Mouse (Mus musculus) heart, postnatal 25 days (tissue): ENCODE measurements around the gene Apol7c. TPM values are rescaled to one million over a fixed set of nuclear protein-coding genes. Genes with fewer than 3 reads are reported as not detected.
A peak's percentile ranks its signal among the peaks of the same experiment; 100 is the strongest.
"Not testable (repeated sequence)": the region's sequence is repeated elsewhere in the genome, so short reads cannot be mapped to it uniquely, and the experiment has no call there.

Source experiments
- DNase-seq: peaks from one replicate; pipeline ENCODE4 v3.0.0; 2022; ENCODE audit warnings: low spot score
- intact Hi-C: fragments of 180-260 bp; cut with DNase I; formaldehyde crosslinking; loops from one replicate; pipeline ENCODE4 v1.15.1; 2025
- total RNA-seq, 2 experiments: library from RNA; stranded (reverse); gene quantifications; 2 replicates each; pipeline ENCODE4 v1.2.3; 2021

Gene Apol7c
- not detected for total RNA-seq

DNA sequence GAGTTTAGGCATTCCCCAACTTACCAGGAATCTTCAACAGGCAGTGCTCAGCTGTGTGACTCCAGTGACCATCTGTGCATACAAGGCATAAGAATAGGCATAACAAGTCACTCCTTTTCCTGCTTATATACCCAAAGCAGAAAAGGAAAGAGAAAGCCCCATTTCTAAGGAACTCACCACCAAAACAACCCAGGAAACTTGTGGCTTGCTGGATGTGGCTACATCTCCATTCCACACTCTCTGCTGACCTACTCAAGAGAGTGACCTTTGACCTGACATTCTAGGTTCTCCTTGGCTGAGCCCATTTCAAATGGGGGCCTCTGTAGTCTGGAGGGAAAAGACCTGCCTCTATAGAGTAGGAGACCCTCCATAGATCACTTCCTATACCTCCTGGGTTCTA is at the start of gene Apol7c:
Apol7c (minus strand) TSS at position 101 of the 400 bp plus-strand sequence.
- DNase-seq: no peak
- intact Hi-C loops: loop anchor here (10.0 kb wide), 2 partner anchors 82 to 138 kb away; partner anchors contain the start of gene Apol7a

DNA sequence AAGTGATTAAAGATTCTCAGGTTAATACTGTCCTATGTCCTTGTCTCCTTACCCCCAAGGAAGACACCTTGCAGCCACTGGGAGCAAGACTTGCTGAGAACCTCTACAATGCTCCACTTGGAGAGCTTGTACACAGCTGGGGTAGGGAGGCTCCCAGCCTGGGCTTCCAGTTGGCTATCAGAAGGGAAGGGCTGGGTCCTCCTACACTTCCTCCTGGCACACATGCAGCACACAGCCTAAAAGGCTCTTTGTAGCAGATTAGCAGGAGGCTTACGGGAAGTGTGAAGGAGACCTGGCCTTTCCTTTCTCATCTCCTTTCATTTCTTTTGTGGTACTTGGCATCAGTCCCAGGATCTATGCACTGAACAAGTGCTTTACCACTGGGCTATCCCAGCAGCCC is 48.6 kb upstream of the Apol7c start:
- peak; percentile 56 for DNase-seq
- intact Hi-C loops: no loop called here

DNA sequence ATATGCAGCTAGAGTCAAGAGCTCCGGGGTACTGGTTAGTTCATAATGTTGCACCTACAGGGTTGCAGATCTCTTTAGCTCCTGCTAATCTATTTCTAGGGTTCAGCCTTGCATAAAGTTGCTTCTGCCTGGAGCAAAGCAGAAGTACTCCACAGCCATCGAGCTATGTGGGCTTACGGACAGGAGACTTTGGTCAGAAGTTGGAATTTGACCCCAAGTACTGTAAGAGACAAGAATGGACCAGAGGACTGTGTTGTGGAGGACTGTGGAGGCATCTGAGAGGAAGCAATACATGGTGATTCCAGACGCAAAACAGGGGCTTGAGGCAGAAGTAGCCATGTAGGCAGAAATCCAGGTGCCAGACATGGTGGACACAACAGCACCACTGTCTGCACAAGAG is 46.2 kb upstream of the Apol7c start:
- intact Hi-C loops: no loop called here

DNA sequence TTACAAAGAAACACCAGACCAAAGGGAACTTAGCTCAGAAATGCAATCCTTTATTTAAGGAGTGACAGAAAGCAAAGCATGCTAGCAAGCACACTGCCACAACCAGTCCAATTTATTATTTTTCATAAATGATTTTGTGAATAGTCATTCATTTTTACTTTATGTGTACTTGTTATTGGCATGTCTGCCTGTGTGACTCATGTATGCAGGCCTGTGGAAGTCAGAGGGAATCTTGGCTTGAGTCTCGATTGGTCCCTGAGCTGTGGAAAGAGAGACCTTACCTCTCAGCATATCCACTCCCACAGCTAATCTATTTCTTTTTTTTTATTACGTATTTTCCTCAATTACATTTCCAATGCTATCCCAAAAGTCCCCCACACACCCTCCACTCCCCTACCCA is 45.7 kb upstream of the Apol7c start:
- intact Hi-C loops: no loop called here
- DNase-seq: no peak

More for the DNA sequence above, 46.2 kb upstream of the Apol7c start:
- DNase-seq: no peak

DNA sequence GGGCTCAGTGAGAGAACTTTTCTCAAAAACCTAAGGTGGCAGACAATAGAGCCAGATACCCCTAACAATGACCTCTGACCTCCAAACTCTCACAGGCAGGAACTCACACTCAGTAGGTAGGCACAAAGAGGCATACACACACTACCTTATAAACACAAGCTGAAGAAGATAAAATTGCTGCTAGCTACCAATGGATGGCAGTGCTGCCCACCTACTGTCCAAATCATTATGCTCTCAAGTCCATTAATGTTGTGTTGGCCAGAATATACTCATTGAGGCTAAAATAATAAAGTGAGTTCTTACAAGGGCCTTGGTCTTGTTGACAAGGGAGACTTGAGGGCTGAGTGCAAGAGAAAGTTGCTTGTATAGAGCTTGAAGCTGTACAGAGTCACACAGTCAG is 30.1 kb upstream of the Apol7c start:
- DNase-seq: no peak
- intact Hi-C loops: loop anchor here (1.0 kb wide), 1 partner anchor 40 kb away; no protein-coding TSS in a partner anchor

DNA sequence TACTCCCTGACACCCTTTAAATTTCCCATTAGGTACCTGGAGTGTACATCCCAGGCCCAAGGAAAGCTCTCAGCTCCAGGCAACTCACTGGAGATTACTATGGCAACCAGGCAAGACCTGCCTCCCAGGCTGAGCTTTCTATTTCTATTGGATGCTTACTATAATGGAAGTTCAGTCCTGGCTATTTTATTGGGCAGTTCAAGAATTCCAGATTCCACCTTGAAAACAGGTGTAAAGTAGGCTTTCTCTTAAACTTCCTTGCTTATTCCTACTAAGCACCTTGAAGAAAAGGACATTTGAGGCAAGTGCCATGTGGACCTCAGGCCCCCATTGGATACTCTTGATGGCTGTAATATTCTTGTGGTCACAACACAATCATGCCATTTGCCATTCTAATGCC is 28.7 kb upstream of the Apol7c start, which contains the start of gene 1700025B11Rik:
1700025B11Rik (minus strand) TSS at position 101 of the 400 bp plus-strand sequence.
- intact Hi-C loops: loop anchor here (1.0 kb wide), 1 partner anchor 38 kb away; the partner anchor contains the start of gene Gm36245

DNA sequence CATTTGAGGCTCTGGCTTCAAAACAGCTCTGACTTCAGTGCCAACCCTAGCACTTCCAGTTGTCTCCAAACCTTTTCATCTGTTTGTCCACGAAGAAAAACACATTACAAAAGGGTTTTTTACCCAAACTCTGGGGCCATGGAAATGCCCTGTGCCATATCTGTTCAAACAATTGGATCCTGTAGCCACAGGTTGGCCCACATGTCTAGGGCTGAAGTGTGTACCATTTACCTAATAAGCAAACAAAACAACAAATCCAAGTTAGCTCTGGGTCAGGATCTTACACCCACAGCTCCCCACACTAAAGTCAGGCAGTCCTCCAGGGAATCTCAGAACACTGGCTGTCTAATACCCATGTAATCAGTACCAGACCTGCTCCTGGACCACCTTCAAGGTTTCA is 6.1 kb upstream of the Apol7c start:
- DNase-seq: not testable (repeated sequence)
- intact Hi-C loops: loop anchor here (10.0 kb wide), 2 partner anchors 76 to 144 kb away; partner anchors contain the start of gene Apol7a

More for the DNA sequence above, 28.7 kb upstream of the Apol7c start, which contains the start of gene 1700025B11Rik:
- DNase-seq: no peak

DNA sequence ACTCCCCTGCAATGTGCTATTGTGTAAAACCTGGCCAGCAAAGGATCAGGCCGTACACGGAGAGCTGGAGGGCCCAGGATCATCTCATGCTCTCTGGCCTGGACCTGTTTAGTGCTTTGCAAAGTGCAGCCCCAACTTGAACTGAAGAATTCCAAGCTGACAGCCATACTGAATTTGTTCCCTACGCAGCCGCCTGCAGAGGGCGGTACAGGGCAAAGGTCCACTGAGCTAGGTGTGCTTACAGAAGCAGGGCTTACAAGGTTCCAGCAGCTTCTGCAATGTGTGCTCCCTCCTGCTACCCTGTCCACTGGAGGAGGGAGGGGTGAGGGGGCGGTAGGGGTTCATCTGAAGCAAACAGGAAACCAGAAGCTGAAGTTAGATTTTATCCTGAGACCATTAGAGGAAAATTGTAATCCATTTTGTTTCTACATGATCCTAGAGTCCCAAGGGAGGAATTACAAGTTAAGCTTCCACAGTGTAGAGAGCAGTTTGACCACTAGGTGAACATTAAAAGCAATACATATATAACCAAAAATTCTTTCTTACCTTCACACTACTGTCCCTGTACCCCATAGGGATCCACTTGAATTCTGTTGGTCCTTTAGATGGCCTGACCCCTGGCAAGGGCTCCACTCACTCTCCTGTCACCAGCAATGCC is 9.8 kb downstream of the Apol7c start:
- DNase-seq: peak; percentile 19
- intact Hi-C loops: loop anchor here (1.0 kb wide), 1 partner anchor 40 kb away; no protein-coding TSS in a partner anchor

DNA sequence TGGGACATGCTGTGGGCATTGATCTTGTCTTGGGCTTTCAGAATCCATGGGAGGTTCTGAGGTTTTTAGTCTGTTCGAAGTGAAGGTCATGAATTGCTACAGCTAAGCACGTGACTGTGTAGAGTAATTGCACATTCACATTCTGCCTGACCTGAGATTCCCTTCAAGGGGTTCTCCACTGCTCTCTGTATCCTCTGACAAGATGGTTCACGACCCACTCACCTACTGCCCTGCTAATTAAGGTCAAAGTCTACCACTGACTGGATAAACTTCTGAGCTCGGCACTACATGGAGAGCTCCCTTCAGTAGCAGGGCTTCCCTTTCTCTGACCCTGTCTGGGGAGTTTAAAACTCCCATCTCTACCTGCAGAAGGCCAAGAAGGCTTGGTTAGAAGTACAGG is 12.5 kb downstream of the Apol7c start:
- DNase-seq, intact Hi-C loops: not testable (repeated sequence)

DNA sequence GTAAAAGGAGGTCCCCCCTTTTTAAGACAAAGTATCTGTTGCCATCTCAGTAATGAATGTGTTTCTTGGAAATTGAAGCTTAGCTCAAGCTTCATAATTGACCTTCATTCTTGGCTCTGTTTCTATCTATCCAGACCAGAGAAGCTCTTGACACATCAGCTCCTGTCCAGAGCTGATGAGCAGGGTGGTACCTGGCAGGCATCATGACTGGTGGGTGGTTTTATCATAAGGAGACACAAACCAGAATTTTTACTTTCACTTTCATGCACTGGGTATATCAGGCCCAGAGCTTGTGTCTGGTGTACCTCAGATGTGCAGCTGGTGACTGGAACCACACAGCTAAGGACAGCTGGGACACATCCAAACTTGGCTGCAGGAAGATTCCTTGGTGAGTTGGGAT is 25.1 kb downstream of the Apol7c start, which contains the start of gene Apol11a:
Apol11a (plus strand) TSS at position 306 of the 400 bp plus-strand sequence.
- intact Hi-C loops, DNase-seq: not testable (repeated sequence)

DNA sequence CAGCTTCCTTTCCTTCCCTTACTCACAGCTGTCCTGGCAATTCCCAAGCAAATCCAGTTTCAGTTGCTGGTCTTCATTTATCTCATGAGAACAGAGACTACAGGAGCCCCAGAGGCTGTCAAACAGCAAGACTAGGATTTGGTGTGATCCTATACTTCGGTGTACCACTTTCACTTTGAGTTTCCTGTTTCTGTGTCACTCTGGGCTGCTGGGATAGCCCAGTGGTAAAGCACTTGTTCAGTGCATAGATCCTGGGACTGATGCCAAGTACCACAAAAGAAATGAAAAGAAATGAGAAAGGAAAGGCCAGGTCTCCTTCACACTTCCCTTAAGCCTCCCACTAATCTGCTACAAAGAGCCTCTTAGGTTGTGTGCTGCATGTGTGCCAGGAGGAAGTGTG is 38.4 kb downstream of the Apol7c start:
- DNase-seq, intact Hi-C loops: not testable (repeated sequence)

DNA sequence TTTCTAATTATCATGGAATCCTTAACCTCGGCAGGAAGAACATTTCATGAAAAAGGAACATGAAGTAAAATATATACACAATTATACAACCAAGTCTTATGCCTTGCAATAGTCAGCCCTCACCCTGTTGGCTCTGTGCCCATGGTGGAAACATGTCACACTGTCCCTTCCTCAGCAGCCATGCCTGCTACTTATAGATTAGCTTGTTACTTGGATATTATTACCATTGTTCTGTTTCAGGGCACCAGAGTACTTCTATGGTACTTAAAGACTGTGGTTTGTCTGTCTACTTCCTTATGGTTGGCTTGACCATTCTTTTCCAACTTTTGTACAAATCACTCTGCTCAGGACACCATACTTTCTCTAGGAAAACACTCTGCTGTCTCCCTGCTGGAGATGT is 39.9 kb downstream of the Apol7c start:
- DNase-seq, intact Hi-C loops: not testable (repeated sequence)

DNA sequence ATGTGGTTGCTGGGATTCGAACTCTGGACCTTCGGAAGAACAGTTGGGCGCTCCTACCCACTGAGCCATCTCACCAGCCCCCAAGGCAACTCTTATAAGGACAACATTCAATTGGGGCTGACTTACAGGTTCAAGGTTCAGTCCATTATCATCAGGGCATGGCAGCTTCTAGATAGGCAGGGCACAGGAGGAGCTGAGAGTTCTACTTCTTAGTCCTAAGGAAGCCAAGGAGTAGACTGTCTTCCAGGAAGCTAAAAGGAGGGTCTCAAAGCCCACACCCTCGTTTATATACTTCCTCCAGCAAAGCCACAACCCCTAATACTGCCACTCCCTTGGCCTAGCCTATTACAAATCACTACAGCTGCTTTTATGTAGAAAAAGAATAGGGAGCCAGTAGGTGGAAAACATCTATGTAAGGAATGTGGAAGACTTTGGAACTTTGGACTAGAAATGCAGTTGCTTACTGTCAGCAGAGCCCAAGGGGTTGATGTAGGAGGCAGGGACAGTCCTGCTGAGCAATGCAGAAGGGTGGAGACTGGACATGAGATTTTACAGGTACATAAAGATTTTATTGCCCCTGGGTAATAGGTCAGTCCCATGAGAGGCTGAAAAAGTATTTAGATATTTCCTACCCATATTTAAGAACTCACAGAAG is 50.8 kb downstream of the Apol7c start:
- intact Hi-C loops: no loop called here
- no peak for DNase-seq

DNA sequence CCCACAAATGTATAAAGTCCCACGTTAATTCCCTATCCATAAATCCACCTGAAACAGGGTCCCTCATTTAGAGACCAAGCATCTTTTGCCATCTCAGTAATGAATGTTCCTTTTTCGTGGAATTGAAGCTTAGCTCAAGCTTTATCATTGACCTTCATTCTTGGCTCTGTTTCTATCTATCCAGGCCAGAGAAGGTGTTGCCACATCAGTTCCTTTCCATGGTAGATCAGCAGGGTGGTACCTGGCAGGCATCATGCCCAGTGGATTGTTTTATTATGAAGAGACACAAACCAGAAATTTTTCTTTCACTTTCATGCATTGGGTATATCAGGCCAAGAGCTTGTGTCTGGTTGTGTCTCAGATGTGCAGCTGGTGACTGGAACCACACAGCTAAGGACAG is 56.4 kb downstream of the Apol7c start, which contains the start of gene Apol10a:
Apol10a (plus strand) TSS at position 355 of the 400 bp plus-strand sequence.
- DNase-seq, intact Hi-C loops: not testable (repeated sequence)

Other genes with a start within 250 kb of the Apol7c start
- 100 to 1,000 TPM; 111 to 117 TPM for gene Rbfox2, start 226.3 kb downstream of the Apol7c start, total RNA-seq
- gene Apol7a, start 134.2 kb downstream of the Apol7c start, total RNA-seq: not detected
- gene Apol9a, start 122.2 kb downstream of the Apol7c start, total RNA-seq: under 1 TPM in 1 of 2 experiments, not detected in 1; 0.28 TPM
- gene Apol7b, start 85.8 kb downstream of the Apol7c start, total RNA-seq: under 1 TPM; 0.61 to 0.73 TPM
- not detected for gene Apol10a, start 56.3 kb downstream of the Apol7c start, total RNA-seq
- gene Apol11a, start 25.0 kb downstream of the Apol7c start, total RNA-seq: not detected
- not detected for gene 1700025B11Rik, start 28.6 kb upstream of the Apol7c start, total RNA-seq
- gene Apol10b, start 62.8 kb upstream of the Apol7c start, total RNA-seq: 1 to 10 TPM in 1 of 2 experiments, under 1 TPM in 1; 0.89 to 1.5 TPM
- gene Gm36245, start 65.9 kb upstream of the Apol7c start, total RNA-seq: not detected
- 1 to 10 TPM; 1.4 to 3.7 TPM for gene Apol11b, start 110.0 kb upstream of the Apol7c start, total RNA-seq
- gene Apol7e, start 165.5 kb upstream of the Apol7c start, total RNA-seq: not detected
- not detected for gene Apol9b, start 195.7 kb upstream of the Apol7c start, total RNA-seq
- gene Apol8, start 223.7 kb upstream of the Apol7c start, total RNA-seq: not detected